Mouse (Mus musculus) stomach, adult 2 months (tissue): ENCODE results near the gene Fgf4. TPM values are rescaled to one million over a fixed set of nuclear protein-coding genes. Genes with fewer than 3 reads are reported as not detected.

ENCODE experiments used
- polyA plus RNA-seq: library from polyadenylated mRNA; depleted of rRNA; stranded (reverse); fragments of >200 nt; gene quantifications from 2 replicates; pipeline ENCODE4 v1.2.3, GENCODE M21; 2012; rRNA removed

Gene Fgf4
- polyA plus RNA-seq = 0.02 TPM in 1 of 2 replicates, not detected in the other

DNA sequence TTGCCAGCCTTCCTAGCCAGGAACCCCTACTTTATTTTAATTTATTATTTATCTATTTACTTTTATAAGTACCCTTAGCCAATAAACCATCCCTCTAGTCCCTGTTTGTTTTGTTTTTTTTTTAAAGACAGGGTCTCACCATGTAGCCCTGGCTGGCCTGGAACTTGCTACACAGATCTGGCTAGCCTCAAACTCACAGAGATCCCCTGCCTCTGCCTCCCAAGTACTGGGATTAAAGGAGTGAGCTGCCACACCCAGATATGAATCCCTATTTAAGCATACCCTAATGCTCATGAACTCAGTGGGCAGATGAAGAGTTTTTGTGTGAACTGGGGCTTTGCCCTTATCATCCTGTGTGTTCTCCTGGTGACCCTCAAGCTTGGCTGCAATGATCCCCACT lies at the start of gene Fgf4:
TSS of gene Fgf4 (plus strand) at position 301 of the 400 bp plus-strand sequence.

DNA sequence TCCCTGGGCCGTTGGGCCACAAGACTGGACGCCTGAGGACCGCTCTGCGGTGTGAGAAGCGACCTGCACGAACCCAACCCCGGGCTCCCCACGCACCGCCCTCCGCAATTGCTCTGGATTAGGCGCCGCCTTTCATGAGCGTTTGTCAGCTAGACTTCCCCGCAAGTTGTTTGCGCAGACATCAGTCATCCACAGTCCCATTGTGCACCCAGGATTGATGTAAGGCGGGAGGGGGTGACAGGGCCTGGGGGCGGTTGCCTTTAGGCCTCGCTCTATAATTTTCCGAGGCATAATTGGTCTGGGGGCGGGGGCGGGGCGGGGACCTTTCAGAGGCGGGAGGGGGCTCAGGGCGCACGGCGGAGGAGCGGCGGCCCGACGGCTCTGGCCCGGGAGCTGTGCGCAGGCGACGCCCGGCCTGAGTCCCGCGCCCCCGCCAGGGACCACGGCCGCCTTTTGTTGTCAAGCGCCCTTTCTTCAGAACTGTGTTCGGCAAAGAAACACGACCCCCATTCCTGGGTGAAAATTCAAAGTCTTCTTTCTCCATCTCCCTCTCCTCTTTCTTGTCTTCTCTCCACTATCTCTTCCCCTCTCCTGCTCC lies 9.2 kb upstream of the Fgf4 start, which contains the start of gene Fgf3:
TSS of gene Fgf3 (plus strand) at position 193 of the 598 bp plus-strand sequence.

DNA sequence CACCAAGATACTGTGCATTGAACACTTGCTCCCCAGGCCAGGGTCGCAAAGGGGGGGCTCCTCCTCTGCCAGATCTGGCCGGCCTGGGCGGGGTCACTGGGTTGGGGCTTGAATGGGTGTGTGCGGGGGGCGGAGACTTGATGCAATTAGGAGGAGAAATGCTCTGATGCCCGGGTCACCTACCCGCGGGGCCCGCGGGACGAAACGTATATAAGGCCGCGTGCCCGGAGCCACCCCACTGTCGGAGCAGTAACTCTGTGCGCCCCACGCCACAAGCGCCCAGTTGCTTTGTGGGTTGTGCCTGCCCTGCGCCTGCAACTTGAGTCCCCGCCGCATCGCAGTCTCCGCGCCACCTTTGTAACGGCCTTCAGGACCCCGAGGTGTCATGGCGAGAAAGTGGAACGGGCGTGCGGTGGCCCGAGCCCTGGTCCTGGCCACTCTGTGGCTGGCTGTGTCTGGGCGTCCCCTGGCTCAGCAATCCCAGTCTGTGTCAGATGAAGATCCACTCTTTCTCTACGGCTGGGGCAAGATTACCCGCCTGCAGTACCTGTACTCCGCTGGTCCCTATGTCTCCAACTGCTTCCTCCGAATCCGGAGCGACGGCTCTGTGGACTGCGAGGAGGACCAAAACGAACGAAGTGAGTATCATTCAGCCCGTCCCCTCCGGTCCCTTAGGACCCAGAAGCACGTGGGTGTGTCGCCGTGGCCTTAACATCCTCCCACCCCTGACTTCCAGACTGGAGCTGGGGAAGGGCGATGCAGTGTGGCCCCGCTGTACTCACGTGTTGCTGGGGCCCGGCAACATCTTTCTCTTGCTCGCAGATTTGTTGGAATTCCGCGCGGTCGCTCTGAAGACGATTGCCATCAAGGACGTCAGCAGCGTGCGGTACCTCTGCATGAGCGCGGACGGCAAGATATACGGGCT lies 49.4 kb downstream of the Fgf4 start, which contains the start of gene Fgf15:
TSS of gene Fgf15 (plus strand) at position 238 of the 925 bp plus-strand sequence.

Other genes with a start within 250 kb of the Fgf4 start
- gene Ano1, start 95.4 kb upstream of the Fgf4 start, polyA plus RNA-seq = 21.2 and 28.6 TPM in 2 replicates
- not detected in 2 replicates for gene Fgf3, start 9.3 kb upstream of the Fgf4 start, polyA plus RNA-seq
- gene Fgf15, start 49.2 kb downstream of the Fgf4 start, polyA plus RNA-seq = not detected in 2 replicates
- gene LTO1, start 67.7 kb downstream of the Fgf4 start, polyA plus RNA-seq = 6.3 and 7.0 TPM in 2 replicates
- gene Ccnd1, start 92.6 kb downstream of the Fgf4 start, polyA plus RNA-seq = 26.9 and 28.3 TPM in 2 replicates